Mouse (Mus musculus): ENCODE data around the gene Grid1.

The Grid1 gene

DNA sequence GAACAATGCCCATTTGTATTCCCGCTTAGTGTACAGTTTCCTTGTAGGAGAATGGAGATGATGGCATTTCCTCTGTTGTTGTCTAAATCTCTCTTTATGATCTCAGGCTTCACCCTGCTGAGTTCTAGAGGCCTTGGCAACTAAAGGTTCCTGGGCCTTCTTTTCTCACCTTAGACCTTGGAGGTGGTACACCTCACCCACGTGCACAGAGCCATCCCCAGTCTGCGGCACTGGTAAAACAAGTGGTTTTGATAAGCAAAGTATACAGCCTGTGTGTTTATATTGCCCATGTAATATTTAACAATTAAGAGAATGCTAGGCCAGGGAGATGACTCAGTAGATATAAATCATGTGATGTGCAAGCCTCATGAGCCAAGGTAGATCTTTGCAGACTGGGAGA lies 718.9 kb downstream of the Grid1 start:
- DNase-seq: no peak

DNA sequence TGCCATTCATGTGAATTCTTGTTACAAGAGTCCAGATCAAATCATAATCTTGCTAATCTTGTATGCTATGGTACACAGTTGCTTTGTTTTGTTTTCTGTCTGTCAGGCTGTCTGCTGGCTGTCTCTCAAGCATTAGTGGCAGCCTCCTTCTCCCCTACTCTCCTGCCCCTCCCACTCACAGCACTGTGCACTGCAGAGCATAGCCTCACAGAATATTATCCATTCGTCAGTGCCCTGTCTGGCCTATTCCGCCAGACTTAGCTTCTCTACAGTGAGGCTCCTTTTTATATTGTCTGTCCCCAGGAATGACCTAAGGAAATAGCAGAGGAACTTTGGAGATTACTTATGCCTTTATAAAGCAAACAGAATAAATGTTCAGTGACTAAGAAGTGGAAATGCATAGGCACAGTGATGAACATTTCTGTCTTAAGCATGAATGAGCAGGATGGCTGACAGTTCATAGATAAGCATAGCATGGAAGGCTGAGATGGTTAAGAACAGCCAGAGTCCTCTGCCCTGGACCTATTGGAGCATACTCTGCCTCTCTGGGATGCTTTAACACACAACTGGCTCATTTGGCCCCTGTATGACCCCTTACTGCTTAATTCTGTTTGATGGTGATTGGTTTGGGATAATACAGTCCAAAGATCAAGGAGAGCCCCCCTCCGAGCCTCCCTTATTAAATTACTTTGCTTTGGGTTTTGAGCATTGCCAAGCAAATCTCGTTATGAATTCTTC lies 721.5 kb downstream of the Grid1 start:
- no peak for DNase-seq

DNA sequence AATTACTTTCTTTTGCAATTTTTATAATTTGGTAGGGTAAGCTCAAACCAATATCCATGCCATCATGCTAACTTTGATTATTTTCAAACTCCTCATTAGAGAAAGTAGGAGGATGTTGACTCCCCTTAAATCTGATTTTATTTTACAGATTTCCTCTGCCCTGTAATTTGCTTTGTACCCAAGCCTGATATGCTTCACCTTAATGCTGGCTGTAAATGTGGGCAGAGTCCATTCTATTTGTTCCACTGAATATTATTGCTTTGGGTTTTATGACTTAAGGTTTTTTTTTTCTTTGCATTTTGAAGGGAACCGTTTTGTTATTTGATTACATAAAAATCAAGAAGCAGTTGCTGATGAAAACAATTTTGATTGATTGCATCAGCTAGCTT lies 722.1 kb downstream of the Grid1 start:
- DNase-seq: no peak

DNA sequence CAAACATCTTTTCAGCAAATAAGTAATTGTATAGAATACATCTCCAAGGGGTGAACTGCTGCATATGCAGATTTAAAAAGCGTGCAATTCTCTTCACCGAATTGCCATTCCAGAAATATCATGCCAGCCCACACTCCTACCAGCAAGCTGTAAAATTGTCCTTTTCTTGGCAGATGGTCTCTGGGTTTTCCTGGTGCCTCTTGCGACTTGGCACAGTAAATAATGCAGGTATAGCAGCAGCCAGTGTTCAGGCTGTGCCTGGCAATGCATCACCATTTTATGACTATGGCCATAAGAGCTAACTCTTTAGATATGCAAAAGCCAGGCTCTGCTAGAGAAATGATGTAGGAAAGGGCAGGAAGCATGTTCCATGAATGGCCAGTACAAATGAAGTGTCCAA lies 734.4 kb downstream of the Grid1 start:
- peak; percentile 69 for DNase-seq

DNA sequence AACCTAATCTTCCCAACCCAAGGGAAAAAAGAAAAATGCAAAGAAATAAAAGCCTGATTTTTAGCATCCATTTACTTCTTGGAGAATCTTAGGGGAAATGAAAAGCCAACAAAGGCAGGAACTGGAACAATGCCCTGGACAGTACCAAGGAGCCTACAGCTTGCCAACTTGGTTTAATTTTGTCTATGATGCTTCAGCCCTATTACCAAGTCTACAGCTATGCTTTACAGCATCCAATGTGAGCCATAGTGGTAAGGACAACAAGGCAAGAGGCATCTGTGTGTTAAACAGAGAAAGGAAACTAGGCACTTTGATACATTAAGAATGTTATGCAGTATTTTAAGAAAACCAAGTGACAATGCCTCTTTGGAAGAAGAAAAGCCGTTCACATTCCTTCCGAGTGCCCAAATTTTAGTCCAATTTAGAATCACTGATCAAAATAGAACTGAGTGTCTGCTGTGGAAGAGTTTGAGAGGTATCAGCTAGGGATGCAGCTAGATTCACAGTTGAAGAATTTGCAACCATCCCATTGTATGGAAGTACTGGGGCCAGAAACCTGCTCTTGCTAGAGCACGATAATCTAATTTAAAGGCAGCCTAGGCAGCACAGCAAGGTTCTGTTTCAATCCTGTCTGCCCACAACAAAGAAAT lies 741.5 kb downstream of the Grid1 start:
- DNase-seq: peak; percentile 24

DNA sequence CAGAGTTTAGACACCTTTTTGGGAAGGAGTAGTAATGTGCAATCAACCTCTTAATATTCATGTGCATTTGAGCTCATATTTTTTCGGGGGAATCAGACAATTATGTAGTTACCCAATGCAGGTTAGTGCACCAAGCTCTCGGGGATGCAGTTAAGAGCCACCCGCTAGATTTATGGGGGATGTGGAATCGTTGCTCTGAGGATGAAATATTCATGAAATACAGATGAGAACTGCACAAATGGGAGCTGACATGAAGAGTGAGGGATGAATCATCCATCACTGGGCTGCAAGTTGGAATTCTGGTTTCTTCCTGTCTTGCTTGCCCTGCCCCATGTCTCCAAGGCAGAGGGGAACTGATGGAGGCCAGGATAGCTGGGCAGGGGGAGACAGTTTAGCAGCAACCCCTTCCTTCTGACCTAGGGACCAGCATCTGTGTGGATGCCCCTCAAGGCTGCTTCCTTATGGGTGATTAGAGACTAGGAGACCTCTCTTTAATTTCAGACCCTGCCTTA lies 753.1 kb downstream of the Grid1 start:
- DNase-seq: no peak

DNA sequence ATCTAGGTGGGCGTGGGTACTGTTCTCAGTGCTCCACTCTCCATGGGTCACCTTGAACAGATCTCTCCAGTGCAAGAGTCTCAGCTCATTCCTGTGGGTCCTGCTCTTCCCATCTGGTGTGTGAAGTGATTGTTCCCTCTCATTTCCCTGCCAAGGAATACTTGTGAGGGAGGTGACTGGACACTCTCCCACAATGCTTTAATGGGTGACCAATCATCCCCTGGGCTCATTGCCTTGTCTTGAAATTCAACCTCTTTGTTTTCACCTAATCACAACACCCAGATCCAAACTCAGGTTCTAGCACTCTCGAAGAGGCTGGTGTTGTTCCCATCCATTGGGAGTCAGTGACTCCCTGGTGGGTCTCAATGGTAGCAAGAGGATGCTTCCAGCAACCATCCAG lies 754.6 kb downstream of the Grid1 start:
- no peak for DNase-seq

DNA sequence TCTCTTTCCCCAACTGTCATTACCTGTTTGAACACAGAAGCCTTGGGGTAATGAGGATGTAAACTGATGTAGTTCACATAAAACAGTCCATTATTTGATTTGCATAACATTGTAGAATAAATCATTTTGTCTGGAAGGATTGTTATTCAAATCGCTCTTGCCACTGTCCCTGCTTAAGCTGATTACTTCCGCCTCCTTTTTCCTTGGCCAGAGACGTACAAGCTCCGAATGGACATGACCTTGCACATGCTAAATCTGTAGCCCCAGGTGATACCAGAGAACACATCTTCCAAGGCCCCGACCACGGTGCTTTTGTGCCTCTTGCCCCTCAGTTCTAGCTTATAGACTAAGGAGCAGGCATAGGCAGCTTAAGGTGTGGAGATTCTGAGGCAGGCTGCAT lies 755.4 kb downstream of the Grid1 start:
- DNase-seq: no peak

DNA sequence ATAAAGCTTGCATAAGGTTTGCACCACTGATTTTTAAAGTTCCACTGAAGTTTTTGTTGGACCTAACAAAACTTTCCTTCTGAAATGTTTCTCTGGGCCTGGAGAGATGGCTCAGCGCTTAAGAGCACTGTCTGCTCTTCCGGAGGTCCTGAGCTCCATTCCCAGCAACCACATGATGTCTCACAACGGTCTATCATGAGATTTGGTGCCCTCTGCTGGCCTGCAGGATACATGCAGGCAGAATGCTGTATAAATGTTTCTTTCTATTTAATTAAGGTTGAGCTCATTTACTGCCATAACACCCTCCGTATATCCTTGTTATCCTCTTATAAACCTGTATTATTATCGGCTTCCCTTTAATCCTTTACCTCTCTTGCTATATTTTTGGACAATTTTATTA lies 805.8 kb downstream of the Grid1 start:
- no peak for DNase-seq
